Mouse (Mus musculus): Measurements from ENCODE around the gene Hnf4a.

- no peak for TF ChIP-seq POLR2A (IDR thresholded peaks at IDR 0.05; ENCODE audit: low read depth, low read length)
- TF ChIP-seq CTCF (IDR thresholded peaks at IDR 0.05; ENCODE audit: extremely low read depth, insufficient read depth, insufficient read length, insufficient replicate concordance) = no peak
These were observed 12.2 kb upstream of the Hnf4a start for GRCm38 (mm10) chr2:163494456-163494855.
